Mouse (Mus musculus) lung, embryonic 15.5 days (tissue): Measurements from ENCODE around the gene Atp6v1e1. TPM values are rescaled to one million over a fixed set of nuclear protein-coding genes. Genes with fewer than 3 reads are reported as not detected.
A peak's percentile ranks its signal among the peaks of the same experiment; 100 is the strongest.
"Not testable (repeated sequence)": the region's sequence is repeated elsewhere in the genome, so short reads cannot be mapped to it uniquely, and the experiment has no call there.

Experiments used
- ATAC-seq: fragments of 200-750 bp; cut with Nextera tagmentation; 2 replicates; pipeline ENCODE4 v1.8.0; 2017; ENCODE audit warnings: moderate number of reproducible peaks, borderline replicate concordance; ENCODE audit not compliant: low FRiP score, low TSS enrichment; ENCODE audit errors: extremely low read depth
- H3K27ac ChIP-seq: fragments of 300-500 bp; sonication (generic); 2 replicates; pipeline ENCODE4 v1.5.1; 2015; ENCODE audit warnings: moderate library complexity, mild to moderate bottlenecking, inconsistent platforms
- H3K27me3 ChIP-seq: fragments of 300-500 bp; sonication (generic); 2 replicates; pipeline ENCODE4 v1.6.1; 2015; ENCODE audit warnings: inconsistent platforms
- H3K36me3 ChIP-seq: fragments of 300-500 bp; sonication (generic); 2 replicates; pipeline ENCODE4 v1.6.1; 2015; ENCODE audit warnings: inconsistent platforms
- H3K4me1 ChIP-seq: fragments of 300-500 bp; sonication (generic); 2 replicates; pipeline ENCODE4 v1.6.1; 2015; ENCODE audit warnings: inconsistent platforms
- H3K4me2 ChIP-seq: fragments of 300-500 bp; sonication (generic); 2 replicates; pipeline ENCODE4 v1.6.1; 2015; ENCODE audit warnings: inconsistent platforms, mild to moderate bottlenecking, moderate library complexity
- H3K4me3 ChIP-seq: fragments of 300-500 bp; sonication (generic); 2 replicates; pipeline ENCODE4 v1.5.1; 2015; ENCODE audit warnings: mild to moderate bottlenecking, inconsistent platforms
- H3K9ac ChIP-seq: fragments of 300-500 bp; sonication (generic); 2 replicates; pipeline ENCODE4 v1.6.1; 2015; ENCODE audit warnings: inconsistent platforms
- H3K9me3 ChIP-seq: fragments of 300-500 bp; sonication (generic); 2 replicates; pipeline ENCODE4 v1.6.1; 2016; ENCODE audit warnings: inconsistent platforms
- WGBS: fragments of 180-500 bp; shearing (Covaris S2); methylation state at CpG from one replicate; pipeline ENCODE4 v1.1.7; 2015; 5-methylcytosine and 5-hydroxymethylcytosine counted together
- polyA plus RNA-seq: library from polyadenylated mRNA; unstranded; fragments of >200 nt; fragmentation: Nextera tagmentation; extraction: Ambion mirVana; gene quantifications from 2 replicates; pipeline ENCODE4 v1.2.1, GENCODE M21; 2015

The Atp6v1e1 gene
- 98.5 and 99.6 TPM in 2 replicates for polyA plus RNA-seq

- Histone ChIP-seq H3K36me3 (peaks cover 19% of the 10 kb centered on the region), H3K4me3 (peak within 1 kb of the TSS; percentile 100), H3K27me3 (no peaks in the 10 kb centered on the region), H3K4me2 (peak within 1 kb of the TSS; percentile 76), H3K27ac (peak within 1 kb of the TSS; percentile 93), H3K4me1 (peaks cover 10% of the 10 kb centered on the region), H3K9me3 (no peaks in the 10 kb centered on the region), H3K9ac (peak within 1 kb of the TSS; percentile 89)
- peak; percentile 95 for ATAC-seq
- WGBS: under 1% methylated on average over 41 of the region's 41 CpGs
Measured at GRCm38 (mm10) chr6:120822307-120822928, at the start of gene Atp6v1e1. Gene Atp6v1e1 (minus strand): TSS chr6:120822793.

- H3K9ac ChIP-seq: no peak overlapping the region
Measured at GRCm38 (mm10) chr6:120871286-120871685, 48.7 kb upstream of the Atp6v1e1 start.

GRCm38 (mm10) chr6:120868824-120869223 is 46.2 kb upstream of the Atp6v1e1 start:
- no peak for ATAC-seq
- H3K4me1 ChIP-seq: 0 out of 2 replicates have a peak, but pooled peaks cover 5% of the 10 kb centered on the region
- H3K9me3 ChIP-seq: no peaks in the 10 kb centered on the region
- WGBS: 35% methylated on average over 1 of the region's 1 CpGs
- no peak overlapping the region for H3K27ac ChIP-seq
- no peak overlapping the region for H3K4me3 ChIP-seq
- H3K27me3 ChIP-seq: no peaks in the 10 kb centered on the region
- peaks cover 9% of the 10 kb centered on the region; the same call in 1 of the 2 replicates for H3K36me3 ChIP-seq
- H3K4me2 ChIP-seq: no peak overlapping the region
- no peak overlapping the region for H3K9ac ChIP-seq

More at GRCm38 (mm10) chr6:120871286-120871685, 48.7 kb upstream of the Atp6v1e1 start:
- Histone ChIP-seq H3K4me3 (no peak overlapping the region), H3K4me1 (0 out of 2 replicates have a peak, but pooled peaks cover 5% of the 10 kb centered on the region), H3K9me3 (no peaks in the 10 kb centered on the region), H3K4me2 (no peak overlapping the region), H3K27me3 (no peaks in the 10 kb centered on the region), H3K27ac (no peak overlapping the region), H3K36me3 (0 out of 2 replicates have a peak, but pooled peaks cover 3% of the 10 kb centered on the region)
- ATAC-seq: no peak; the same call in 1 of the 2 replicates
- WGBS: 54% methylated on average over 2 of the region's 2 CpGs

GRCm38 (mm10) chr6:120866051-120866814 is 43.6 kb upstream of the Atp6v1e1 start:
- no peak overlapping the region for H3K4me3 ChIP-seq
- 73% methylated on average over 9 of the region's 9 CpGs for WGBS
- H3K27me3 ChIP-seq: no peaks in the 10 kb centered on the region
- ATAC-seq: no peak
- peaks cover 9% of the 10 kb centered on the region; the same call in 1 of the 2 replicates for H3K36me3 ChIP-seq
- H3K9me3 ChIP-seq: no peaks in the 10 kb centered on the region
- H3K9ac ChIP-seq: no peak overlapping the region
- H3K4me2 ChIP-seq: no peak overlapping the region
- no peaks in the 10 kb centered on the region for H3K4me1 ChIP-seq
- H3K27ac ChIP-seq: no peak overlapping the region

- H3K4me2 ChIP-seq: no peak overlapping the region
- H3K9ac ChIP-seq: no peak overlapping the region
- no peaks in the 10 kb centered on the region for H3K4me1 ChIP-seq
- H3K27me3 ChIP-seq: no peaks in the 10 kb centered on the region
- no peaks in the 10 kb centered on the region for H3K9me3 ChIP-seq
- no peak overlapping the region for H3K4me3 ChIP-seq
- no peak overlapping the region for H3K27ac ChIP-seq
- peaks cover 12% of the 10 kb centered on the region; the same call in 1 of the 2 replicates for H3K36me3 ChIP-seq
- no peak for ATAC-seq
- 92% methylated on average over 3 of the region's 3 CpGs for WGBS
Measured at GRCm38 (mm10) chr6:120860079-120860478, 37.5 kb upstream of the Atp6v1e1 start.

GRCm38 (mm10) chr6:120858217-120858711 is 35.7 kb upstream of the Atp6v1e1 start:
- no peak overlapping the region for H3K4me3 ChIP-seq
- H3K9ac ChIP-seq: no peak overlapping the region
- H3K27ac ChIP-seq: no peak overlapping the region
- H3K36me3 ChIP-seq: peaks cover 17% of the 10 kb centered on the region
- no peak overlapping the region for H3K4me2 ChIP-seq
- peak; percentile 35; the same call in 1 of the 2 replicates for ATAC-seq
- H3K4me1 ChIP-seq: no peaks in the 10 kb centered on the region
- no peaks in the 10 kb centered on the region for H3K9me3 ChIP-seq
- 80% methylated on average over 8 of the region's 8 CpGs for WGBS
- H3K27me3 ChIP-seq: no peaks in the 10 kb centered on the region

- 61% methylated on average over 10 of the region's 10 CpGs for WGBS
- H3K27ac ChIP-seq: no peak overlapping the region
- H3K4me3 ChIP-seq: no peak overlapping the region
- no peaks in the 10 kb centered on the region for H3K9me3 ChIP-seq
- H3K36me3 ChIP-seq: peaks cover 19% of the 10 kb centered on the region
- no peaks in the 10 kb centered on the region for H3K27me3 ChIP-seq
- H3K4me1 ChIP-seq: no peaks in the 10 kb centered on the region
- H3K4me2 ChIP-seq: no peak overlapping the region
- no peak overlapping the region for H3K9ac ChIP-seq
- no peak for ATAC-seq
Measured at GRCm38 (mm10) chr6:120854413-120854812, 31.8 kb upstream of the Atp6v1e1 start.

GRCm38 (mm10) chr6:120850720-120851119 is 28.1 kb upstream of the Atp6v1e1 start:
- H3K27me3 ChIP-seq, H3K4me1 ChIP-seq, ATAC-seq, H3K4me3 ChIP-seq, H3K4me2 ChIP-seq, H3K27ac ChIP-seq, H3K9ac ChIP-seq, H3K9me3 ChIP-seq: not testable (repeated sequence)
- H3K36me3 ChIP-seq: peaks cover 25% of the 10 kb centered on the region

- Histone ChIP-seq H3K4me1 (peaks cover 5% of the 10 kb centered on the region; the same call in 1 of the 2 replicates), H3K27ac (no peak overlapping the region), H3K36me3 (no peaks in the 10 kb centered on the region), H3K4me3 (no peak overlapping the region), H3K9me3 (no peaks in the 10 kb centered on the region), H3K4me2 (no peak overlapping the region), H3K9ac (no peak overlapping the region), H3K27me3 (no peaks in the 10 kb centered on the region)
- no peak for ATAC-seq
- WGBS: 86% methylated on average over 5 of the region's 5 CpGs
Measured at GRCm38 (mm10) chr6:120841754-120842153, 19.2 kb upstream of the Atp6v1e1 start.

- Histone ChIP-seq H3K9ac (no peak overlapping the region; the same call in 1 of the 2 replicates), H3K27ac (no peak overlapping the region), H3K4me2 (no peak overlapping the region), H3K4me1 (peaks cover 5% of the 10 kb centered on the region; the same call in 1 of the 2 replicates), H3K27me3 (no peaks in the 10 kb centered on the region), H3K36me3 (no peaks in the 10 kb centered on the region), H3K4me3 (no peak overlapping the region), H3K9me3 (no peaks in the 10 kb centered on the region)
- WGBS: 93% methylated on average over 7 of the region's 7 CpGs
- no peak for ATAC-seq
Measured at GRCm38 (mm10) chr6:120840258-120840657, 17.7 kb upstream of the Atp6v1e1 start.

- peak overlapping the region; percentile 64 for H3K4me2 ChIP-seq
- ATAC-seq: no peak
- 58% methylated on average over 1 of the region's 1 CpGs for WGBS
- H3K4me1 ChIP-seq: peaks cover 5% of the 10 kb centered on the region; the same call in 1 of the 2 replicates
- H3K27ac ChIP-seq: no peak overlapping the region
- no peaks in the 10 kb centered on the region for H3K36me3 ChIP-seq
- no peaks in the 10 kb centered on the region for H3K27me3 ChIP-seq
- peak overlapping the region; percentile 77 for H3K4me3 ChIP-seq
- no peaks in the 10 kb centered on the region for H3K9me3 ChIP-seq
- peak overlapping the region; percentile 96 for H3K9ac ChIP-seq
Measured at GRCm38 (mm10) chr6:120837152-120837530, 14.5 kb upstream of the Atp6v1e1 start.
